Mouse (Mus musculus) duodenum, adult 2 months (tissue): ENCODE data around the gene Pld1. TPM values are rescaled to one million over a fixed set of nuclear protein-coding genes. Genes with fewer than 3 reads are reported as not detected.

Source experiments
- polyA plus RNA-seq: library from polyadenylated mRNA; depleted of rRNA; stranded (reverse); fragments of >200 nt; gene quantifications from 2 replicates; pipeline ENCODE4 v1.2.3, GENCODE M21; 2012; ENCODE audit warnings: low replicate concordance; rRNA removed

The Pld1 gene
- 5.7 and 5.9 TPM in 2 replicates for polyA plus RNA-seq

DNA sequence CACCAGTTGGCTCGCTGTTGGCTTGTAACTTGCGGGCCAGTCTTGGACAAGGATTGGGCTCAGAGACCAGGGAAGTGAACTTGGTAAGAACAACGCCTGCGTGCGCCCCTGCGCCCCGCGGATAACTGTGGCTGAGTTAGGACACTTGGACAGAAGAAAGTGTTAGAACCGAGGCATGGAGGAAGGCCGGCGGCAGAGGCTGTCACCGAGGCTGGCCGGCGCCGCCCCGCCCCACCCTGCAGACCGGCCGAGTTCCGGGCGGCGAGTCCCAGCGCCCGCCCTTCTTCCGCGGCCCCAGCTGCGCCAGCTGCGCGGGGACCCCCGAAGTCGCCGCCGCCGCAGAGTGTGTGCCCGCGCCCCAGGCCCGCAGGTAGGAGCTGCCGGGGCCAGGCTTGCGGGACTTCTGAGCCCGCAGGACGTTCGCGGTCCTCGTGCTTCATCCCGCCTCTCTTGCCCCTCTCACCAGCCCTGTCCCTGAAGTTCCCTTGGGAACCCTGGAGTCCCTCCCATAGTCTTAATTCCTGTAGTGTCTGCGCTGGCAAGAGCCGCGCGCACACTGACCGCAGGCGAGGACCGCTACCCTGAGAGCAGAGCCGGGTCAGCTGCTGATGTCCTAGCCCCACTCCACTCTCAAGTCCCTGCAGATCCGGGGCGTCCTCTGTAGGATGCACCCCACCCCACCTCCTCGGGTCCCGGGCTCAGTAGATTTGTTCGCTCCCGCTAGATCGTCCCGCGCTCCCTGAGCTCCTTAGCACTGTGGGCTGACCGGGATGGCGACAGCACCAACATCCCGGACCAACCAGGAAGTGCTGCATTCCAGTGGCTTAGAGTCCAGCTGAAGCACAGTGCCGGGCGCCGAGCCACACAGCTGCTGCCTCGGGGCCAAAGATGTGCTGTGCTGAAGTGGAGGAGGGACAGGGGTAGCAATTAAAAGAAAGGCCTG lies at the start of gene Pld1:
Gene Pld1 (plus strand): TSS at position 315 of the 943 bp plus-strand sequence.

DNA sequence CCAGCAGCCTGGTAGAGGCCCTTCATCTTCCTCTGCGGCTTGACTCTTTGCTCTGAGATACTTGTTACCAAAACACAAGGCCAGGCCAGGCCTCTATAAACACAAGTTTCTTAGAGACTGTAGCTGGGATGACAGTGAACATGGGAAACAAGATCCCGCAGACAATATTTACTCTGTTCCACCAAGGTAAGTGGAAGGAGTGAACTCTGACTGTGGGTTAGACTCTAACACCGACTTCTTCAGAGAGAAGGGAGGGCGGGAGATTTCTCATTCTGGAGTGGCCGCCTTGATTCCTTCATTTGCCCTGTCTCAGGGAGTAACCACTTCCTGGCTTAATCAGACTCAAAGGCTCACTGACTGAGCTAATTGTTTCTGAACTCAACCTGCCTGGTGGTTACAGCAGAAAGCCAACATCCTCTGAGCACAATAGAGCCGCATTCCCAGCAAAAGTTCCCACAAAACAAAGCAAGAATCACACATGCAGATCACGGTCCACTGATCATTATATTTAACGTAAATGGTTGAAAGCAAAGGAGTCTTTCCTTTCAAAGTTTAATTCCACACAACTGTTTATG lies 42.1 kb upstream of the Pld1 start, which contains the start of gene Tmem212:
Gene Tmem212 (minus strand): TSS at position 51 of the 575 bp plus-strand sequence.

Other genes starting within 250 kb of the Pld1 start
- 1.3 and 6.3 TPM in 2 replicates for gene Fndc3b, start 227.4 kb upstream of the Pld1 start, polyA plus RNA-seq
- not detected in 2 replicates for gene Tmem212, start 42.3 kb upstream of the Pld1 start, polyA plus RNA-seq